Mouse (Mus musculus) heart, embryonic 12.5 days (tissue): ENCODE data around the gene Iqch. TPM values are rescaled to one million over a fixed set of nuclear protein-coding genes. Genes with fewer than 3 reads are reported as not detected.
A peak's percentile ranks its signal among the peaks of the same experiment; 100 is the strongest.

Experiments used
- ATAC-seq: fragments of 200-750 bp; cut with Nextera tagmentation; 2 replicates; pipeline ENCODE4 v1.8.0; 2017; ENCODE audit warnings: moderate TSS enrichment, moderate library complexity; ENCODE audit not compliant: insufficient number of reproducible peaks, low FRiP score
- H3K27ac ChIP-seq: fragments of 300-500 bp; sonication (generic); 2 replicates; pipeline ENCODE4 v1.5.1; 2016; ENCODE audit warnings: mild to moderate bottlenecking, moderate library complexity; ENCODE audit not compliant: poor library complexity, severe bottlenecking
- H3K27me3 ChIP-seq: fragments of 300-500 bp; sonication (generic); replicated peaks from 2 replicates; pipeline ENCODE4 v1.6.1; 2016; ENCODE audit warnings: mild to moderate bottlenecking, moderate library complexity
- H3K36me3 ChIP-seq: fragments of 300-500 bp; sonication (generic); 2 replicates; pipeline ENCODE4 v1.6.1; 2016; ENCODE audit warnings: mild to moderate bottlenecking, moderate library complexity
- H3K4me1 ChIP-seq: fragments of 300-500 bp; sonication (generic); replicated peaks from 2 replicates; pipeline ENCODE4 v1.6.1; 2016; ENCODE audit warnings: mild to moderate bottlenecking
- H3K4me2 ChIP-seq: fragments of 300-500 bp; sonication (generic); 2 replicates; pipeline ENCODE4 v1.6.1; 2016; ENCODE audit warnings: mild to moderate bottlenecking, moderate library complexity
- H3K4me3 ChIP-seq: fragments of 300-500 bp; sonication (generic); 2 replicates; pipeline ENCODE4 v1.5.1; 2016; ENCODE audit warnings: mild to moderate bottlenecking
- H3K9ac ChIP-seq: fragments of 300-500 bp; sonication (generic); 2 replicates; pipeline ENCODE4 v1.6.1; 2016; ENCODE audit warnings: mild to moderate bottlenecking, moderate library complexity
- H3K9me3 ChIP-seq: fragments of 300-500 bp; sonication (generic); replicated peaks from 2 replicates; pipeline ENCODE4 v1.6.1; 2016; ENCODE audit warnings: mild to moderate bottlenecking, moderate library complexity
- WGBS: fragments of 180-500 bp; shearing (Covaris S2); methylation state at CpG from one replicate; pipeline ENCODE4 v1.1.7; 2016; 5-methylcytosine and 5-hydroxymethylcytosine counted together
- polyA plus RNA-seq: library from polyadenylated mRNA; unstranded; fragments of >200 nt; fragmentation: Nextera tagmentation; extraction: Ambion mirVana; gene quantifications from 2 replicates; pipeline ENCODE4 v1.2.1, GENCODE M21; 2016

The Iqch gene
- polyA plus RNA-seq, 1 experiment from 2014 or later: 0.08 TPM

GRCm38 (mm10) chr9:63589209-63589608, 13.1 kb downstream of the Iqch start:
- Histone ChIP-seq H3K27me3 (no peaks in the 10 kb centered on the region), H3K9me3 (no peaks in the 10 kb centered on the region), H3K4me3 (no peak overlapping the region), H3K4me2 (no peak overlapping the region), H3K27ac (no peak overlapping the region), H3K36me3 (no peaks in the 10 kb centered on the region), H3K9ac (no peak overlapping the region), H3K4me1 (no peaks in the 10 kb centered on the region)
- ATAC-seq: no peak
- WGBS: 77% methylated on average over 6 of the region's 6 CpGs

GRCm38 (mm10) chr9:63585251-63585650, 17.0 kb downstream of the Iqch start:
- Histone ChIP-seq H3K9ac (no peak overlapping the region), H3K4me2 (no peak overlapping the region)

GRCm38 (mm10) chr9:63581778-63582177, 20.5 kb downstream of the Iqch start:
- 52% methylated on average over 4 of the region's 4 CpGs for WGBS
- no peak overlapping the region for H3K4me2 ChIP-seq
- no peak for ATAC-seq
- H3K27ac ChIP-seq: no peak overlapping the region
- H3K4me1 ChIP-seq: no peaks in the 10 kb centered on the region; the same call in 1 of the 2 replicates
- no peak overlapping the region for H3K4me3 ChIP-seq
- no peak overlapping the region for H3K9ac ChIP-seq
- 0 out of 2 replicates have a peak, but pooled peaks cover 8% of the 10 kb centered on the region for H3K27me3 ChIP-seq
- no peaks in the 10 kb centered on the region for H3K36me3 ChIP-seq
- no peaks in the 10 kb centered on the region for H3K9me3 ChIP-seq

More at GRCm38 (mm10) chr9:63585251-63585650, 17.0 kb downstream of the Iqch start:
- no peak overlapping the region for H3K27ac ChIP-seq
- H3K4me1 ChIP-seq: no peaks in the 10 kb centered on the region; the same call in 1 of the 2 replicates
- ATAC-seq: no peak
- H3K4me3 ChIP-seq: no peak overlapping the region
- WGBS: 85% methylated on average over 6 of the region's 6 CpGs
- H3K9me3 ChIP-seq: no peaks in the 10 kb centered on the region
- no peaks in the 10 kb centered on the region for H3K36me3 ChIP-seq
- no peaks in the 10 kb centered on the region for H3K27me3 ChIP-seq

- Histone ChIP-seq H3K9ac (no peak overlapping the region), H3K27ac (no peak overlapping the region), H3K9me3 (no peaks in the 10 kb centered on the region), H3K4me1 (no peaks in the 10 kb centered on the region; the same call in 1 of the 2 replicates), H3K4me3 (no peak overlapping the region), H3K27me3 (0 out of 2 replicates have a peak, but pooled peaks cover 8% of the 10 kb centered on the region), H3K4me2 (no peak overlapping the region), H3K36me3 (no peaks in the 10 kb centered on the region)
- WGBS: 66% methylated on average over 2 of the region's 2 CpGs
- ATAC-seq: no peak
Measured at GRCm38 (mm10) chr9:63580046-63580445, 22.2 kb downstream of the Iqch start.

- Histone ChIP-seq H3K4me3 (no peak overlapping the region), H3K9ac (no peak overlapping the region), H3K9me3 (no peaks in the 10 kb centered on the region), H3K4me2 (no peak overlapping the region), H3K4me1 (no peaks in the 10 kb centered on the region; the same call in 1 of the 2 replicates), H3K27ac (no peak overlapping the region), H3K36me3 (no peaks in the 10 kb centered on the region), H3K27me3 (0 out of 2 replicates have a peak, but pooled peaks cover 8% of the 10 kb centered on the region)
- WGBS: 87% methylated on average over 5 of the region's 5 CpGs
- ATAC-seq: no peak
Measured at GRCm38 (mm10) chr9:63579644-63580043, 22.6 kb downstream of the Iqch start.

GRCm38 (mm10) chr9:63577469-63577868, 24.8 kb downstream of the Iqch start:
- H3K4me2 ChIP-seq: no peak overlapping the region
- no peak for ATAC-seq
- H3K9me3 ChIP-seq: no peaks in the 10 kb centered on the region
- no peak overlapping the region for H3K9ac ChIP-seq
- no peaks in the 10 kb centered on the region; the same call in 1 of the 2 replicates for H3K4me1 ChIP-seq
- 82% methylated on average over 3 of the region's 3 CpGs for WGBS
- 0 out of 2 replicates have a peak, but pooled peaks cover 8% of the 10 kb centered on the region for H3K27me3 ChIP-seq
- H3K27ac ChIP-seq: no peak overlapping the region
- H3K4me3 ChIP-seq: no peak overlapping the region
- H3K36me3 ChIP-seq: no peaks in the 10 kb centered on the region

GRCm38 (mm10) chr9:63572874-63573273, 29.4 kb downstream of the Iqch start:
- ATAC-seq: no peak
- WGBS: 73% methylated on average over 7 of the region's 7 CpGs
- H3K9me3 ChIP-seq: no peaks in the 10 kb centered on the region
- H3K27me3 ChIP-seq: no peaks in the 10 kb centered on the region
- no peak overlapping the region for H3K4me3 ChIP-seq
- H3K27ac ChIP-seq: no peak overlapping the region
- H3K36me3 ChIP-seq: no peaks in the 10 kb centered on the region
- no peak overlapping the region for H3K9ac ChIP-seq
- peaks cover 19% of the 10 kb centered on the region for H3K4me1 ChIP-seq
- no peak overlapping the region for H3K4me2 ChIP-seq

- Histone ChIP-seq H3K4me2 (no peak overlapping the region), H3K27ac (no peak overlapping the region), H3K4me1 (peaks cover 21% of the 10 kb centered on the region), H3K27me3 (0 out of 2 replicates have a peak, but pooled peaks cover 4% of the 10 kb centered on the region), H3K4me3 (no peak overlapping the region), H3K9me3 (no peaks in the 10 kb centered on the region), H3K9ac (no peak overlapping the region), H3K36me3 (no peaks in the 10 kb centered on the region)
- 27% methylated on average over 6 of the region's 6 CpGs for WGBS
- no peak for ATAC-seq
Measured at GRCm38 (mm10) chr9:63571895-63572294, 30.4 kb downstream of the Iqch start.

- 0 out of 2 replicates have a peak, but pooled peaks have one; percentile 33 for ATAC-seq
- WGBS: 10% methylated on average over 8 of the region's 8 CpGs
- Histone ChIP-seq H3K4me3 (no peak overlapping the region), H3K9ac (no peak overlapping the region), H3K27me3 (0 out of 2 replicates have a peak, but pooled peaks cover 5% of the 10 kb centered on the region), H3K4me1 (peaks cover 21% of the 10 kb centered on the region), H3K27ac (no peak overlapping the region), H3K4me2 (peak overlapping the region; percentile 48), H3K36me3 (no peaks in the 10 kb centered on the region), H3K9me3 (no peaks in the 10 kb centered on the region; the same call in 1 of the 2 replicates)
Measured at GRCm38 (mm10) chr9:63568808-63569207, 33.5 kb downstream of the Iqch start.

- Histone ChIP-seq H3K4me1 (peaks cover 21% of the 10 kb centered on the region), H3K36me3 (no peaks in the 10 kb centered on the region)
- no peak for ATAC-seq
Measured at GRCm38 (mm10) chr9:63568314-63568713, 34.0 kb downstream of the Iqch start.

GRCm38 (mm10) chr9:63563436-63563835, 38.9 kb downstream of the Iqch start:
- Histone ChIP-seq H3K4me2 (no peak overlapping the region), H3K36me3 (no peaks in the 10 kb centered on the region), H3K27ac (no peak overlapping the region), H3K9me3 (no peaks in the 10 kb centered on the region; the same call in 1 of the 2 replicates), H3K27me3 (peaks cover 18% of the 10 kb centered on the region; the same call in 1 of the 2 replicates), H3K9ac (no peak overlapping the region), H3K4me3 (no peak overlapping the region), H3K4me1 (peaks cover 7% of the 10 kb centered on the region)
- WGBS: 54% methylated on average over 2 of the region's 2 CpGs
- no peak for ATAC-seq

More at GRCm38 (mm10) chr9:63568314-63568713, 34.0 kb downstream of the Iqch start:
- 80% methylated on average over 6 of the region's 6 CpGs for WGBS
- no peak overlapping the region for H3K27ac ChIP-seq
- H3K27me3 ChIP-seq: 0 out of 2 replicates have a peak, but pooled peaks cover 5% of the 10 kb centered on the region
- peak overlapping the region; percentile 48; the same call in 1 of the 2 replicates for H3K4me2 ChIP-seq
- H3K4me3 ChIP-seq: no peak overlapping the region
- no peak overlapping the region for H3K9ac ChIP-seq
- H3K9me3 ChIP-seq: no peaks in the 10 kb centered on the region; the same call in 1 of the 2 replicates

- 69% methylated on average over 8 of the region's 8 CpGs for WGBS
- Histone ChIP-seq H3K4me3 (no peak overlapping the region), H3K4me2 (no peak overlapping the region), H3K27me3 (peaks cover 18% of the 10 kb centered on the region; the same call in 1 of the 2 replicates), H3K4me1 (no peaks in the 10 kb centered on the region), H3K36me3 (no peaks in the 10 kb centered on the region), H3K9me3 (no peaks in the 10 kb centered on the region; the same call in 1 of the 2 replicates), H3K27ac (no peak overlapping the region), H3K9ac (no peak overlapping the region)
- ATAC-seq: no peak
Measured at GRCm38 (mm10) chr9:63561931-63562330, 40.4 kb downstream of the Iqch start.
